Mouse (Mus musculus) midbrain, postnatal 0 days (tissue): ENCODE measurements at regions not wholly inside any gene's neighbourhood (a gene's known extent, or its start where the extent isn't known, plus 50 kb on each side); places are given as distances from the start of the nearest gene placed in this dataset.

Source experiments
- ATAC-seq: fragments of 200-750 bp; cut with Nextera tagmentation; 2 replicates; pipeline ENCODE4 v1.8.0; 2017; ENCODE audit warnings: moderate number of reproducible peaks, mild to moderate bottlenecking, moderate TSS enrichment, moderate library complexity; ENCODE audit not compliant: low FRiP score
- DNase-seq: peaks from one replicate; pipeline ENCODE4 v3.0.0-alpha.2; 2015; ENCODE audit warnings: low spot score
- H3K27ac ChIP-seq: fragments of 300-500 bp; sonication (generic); 2 replicates; pipeline ENCODE4 v1.5.1; 2014; ENCODE audit warnings: low read depth, mild to moderate bottlenecking, low read length, mixed read lengths
- H3K27me3 ChIP-seq: fragments of 300-500 bp; sonication (generic); 2 replicates; pipeline ENCODE4 v1.6.1; 2014; ENCODE audit warnings: low read length, control low read depth, mixed read lengths; ENCODE audit not compliant: insufficient read depth
- H3K36me3 ChIP-seq: fragments of 300-500 bp; sonication (generic); 2 replicates; pipeline ENCODE4 v1.6.1; 2014; ENCODE audit warnings: low read length, control low read depth, mixed read lengths; ENCODE audit not compliant: insufficient read depth
- H3K4me1 ChIP-seq: fragments of 300-500 bp; sonication (generic); 2 replicates; pipeline ENCODE4 v1.6.1; 2014; ENCODE audit warnings: mild to moderate bottlenecking, control low read depth, antibody characterized with exemption, low read length, mixed read lengths; ENCODE audit not compliant: insufficient read depth
- H3K4me2 ChIP-seq: fragments of 300-500 bp; sonication (generic); 2 replicates; pipeline ENCODE4 v1.6.1; 2014; ENCODE audit warnings: low read depth, mild to moderate bottlenecking, low read length, mixed read lengths; ENCODE audit not compliant: poor library complexity, severe bottlenecking
- H3K4me3 ChIP-seq: fragments of 300-500 bp; sonication (generic); 2 replicates; pipeline ENCODE4 v1.5.1; 2014; ENCODE audit warnings: low read depth, mild to moderate bottlenecking, low read length, moderate library complexity
- H3K9ac ChIP-seq: fragments of 300-500 bp; sonication (generic); replicated peaks from 2 replicates; pipeline ENCODE4 v1.6.1; 2014; ENCODE audit warnings: mild to moderate bottlenecking, low read length, moderate library complexity, mixed read lengths; ENCODE audit not compliant: poor library complexity, severe bottlenecking
- H3K9me3 ChIP-seq: fragments of 300-500 bp; sonication (generic); 2 replicates; pipeline ENCODE4 v1.6.1; 2016; ENCODE audit warnings: low read length, control low read depth
- CTCF ChIP-seq: IDR thresholded peaks from 2 replicates; pipeline ENCODE4 v1.5.1; 2016; ENCODE audit warnings: antibody characterized with exemption, mild to moderate bottlenecking
- WGBS: fragments of 180-500 bp; shearing (Covaris S2); extraction: QIAGEN DNeasy Blood & Tissue Kit; methylation state at CpG from one replicate; pipeline ENCODE4 v1.1.7; 2014; 5-methylcytosine and 5-hydroxymethylcytosine counted together

GRCm38 (mm10) chr16:24166496-24166895 lies 177.8 kb upstream of the Bcl6 start:
- no peaks in the 10 kb centered on the region for H3K9me3 ChIP-seq
- H3K36me3 ChIP-seq, result no peaks in the 10 kb centered on the region
- no peak for DNase-seq
- TF ChIP-seq CTCF, result no peak
- no peak overlapping the region for H3K4me2 ChIP-seq
- H3K4me3 ChIP-seq, result no peak overlapping the region
- H3K9ac ChIP-seq, result no peak overlapping the region
- no peak overlapping the region for H3K27ac ChIP-seq
- ATAC-seq, result no peak
- no peaks in the 10 kb centered on the region for H3K27me3 ChIP-seq
- H3K4me1 ChIP-seq, result no peaks in the 10 kb centered on the region

- 69% methylated on average over 11 of the region's 11 CpGs for WGBS
- ATAC-seq, result no peak
Observed at GRCm38 (mm10) chr16:24165461-24166081, 176.9 kb upstream of the Bcl6 start.

DNA sequence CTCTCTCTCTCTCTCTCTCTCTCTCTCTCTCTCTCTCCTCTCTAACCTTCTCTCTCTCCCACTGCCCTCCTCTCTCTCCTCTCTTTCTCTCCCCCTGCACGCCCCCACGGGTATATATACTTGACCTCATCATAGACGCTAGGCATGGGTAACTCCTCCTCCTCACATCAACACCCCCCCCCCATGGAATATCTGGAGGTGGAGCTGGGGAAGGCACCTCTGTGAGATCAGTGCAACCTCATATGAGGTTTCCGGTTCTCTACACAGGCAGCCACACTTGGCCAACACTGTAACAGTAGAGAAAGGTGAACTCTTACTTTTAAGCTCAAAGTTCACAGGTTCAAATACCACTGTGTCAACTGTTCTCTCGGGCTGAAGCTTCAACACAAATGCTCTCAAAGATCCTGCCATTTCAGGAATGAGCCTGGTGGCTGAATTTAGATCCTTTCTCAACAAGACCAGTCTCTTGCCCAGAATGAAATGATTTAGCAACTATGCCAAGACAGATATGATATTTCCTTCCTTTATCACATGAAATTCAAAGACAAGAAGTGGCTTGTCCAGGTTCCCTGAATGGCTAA lies 172.1 kb upstream of the Bcl6 start:
- DNase-seq (no peak), ATAC-seq (no peak)
- WGBS, result 91% methylated on average over 5 of the region's 5 CpGs
- no peaks in the 10 kb centered on the region for H3K27me3 ChIP-seq
- H3K9me3 ChIP-seq, result no peaks in the 10 kb centered on the region
- TF ChIP-seq CTCF, result no peak
- no peak overlapping the region for H3K4me2 ChIP-seq
- no peaks in the 10 kb centered on the region for H3K36me3 ChIP-seq
- H3K9ac ChIP-seq, result no peak overlapping the region
- H3K4me1 ChIP-seq, result no peaks in the 10 kb centered on the region
- H3K4me3 ChIP-seq, result no peak overlapping the region
- H3K27ac ChIP-seq, result no peak overlapping the region

More at GRCm38 (mm10) chr16:24165461-24166081, 176.9 kb upstream of the Bcl6 start:
- Histone ChIP-seq H3K27me3 (no peaks in the 10 kb centered on the region), H3K4me3 (no peak overlapping the region), H3K9me3 (no peaks in the 10 kb centered on the region), H3K9ac (no peak overlapping the region), H3K27ac (no peak overlapping the region), H3K36me3 (no peaks in the 10 kb centered on the region), H3K4me2 (no peak overlapping the region), H3K4me1 (no peaks in the 10 kb centered on the region)
- DNase-seq, result no peak
- TF ChIP-seq CTCF, result no peak

- no peak overlapping the region for H3K4me3 ChIP-seq
- TF ChIP-seq CTCF, result no peak
- H3K9ac ChIP-seq, result no peak overlapping the region
- 84% methylated on average over 2 of the region's 2 CpGs for WGBS
- H3K27me3 ChIP-seq, result no peaks in the 10 kb centered on the region
- H3K9me3 ChIP-seq, result no peaks in the 10 kb centered on the region
- H3K36me3 ChIP-seq, result no peaks in the 10 kb centered on the region
- DNase-seq (no peak), ATAC-seq (no peak)
- no peaks in the 10 kb centered on the region for H3K4me1 ChIP-seq
- H3K4me2 ChIP-seq, result no peak overlapping the region
- no peak overlapping the region for H3K27ac ChIP-seq
Observed at GRCm38 (mm10) chr16:24159336-24159735, 170.7 kb upstream of the Bcl6 start.

DNA sequence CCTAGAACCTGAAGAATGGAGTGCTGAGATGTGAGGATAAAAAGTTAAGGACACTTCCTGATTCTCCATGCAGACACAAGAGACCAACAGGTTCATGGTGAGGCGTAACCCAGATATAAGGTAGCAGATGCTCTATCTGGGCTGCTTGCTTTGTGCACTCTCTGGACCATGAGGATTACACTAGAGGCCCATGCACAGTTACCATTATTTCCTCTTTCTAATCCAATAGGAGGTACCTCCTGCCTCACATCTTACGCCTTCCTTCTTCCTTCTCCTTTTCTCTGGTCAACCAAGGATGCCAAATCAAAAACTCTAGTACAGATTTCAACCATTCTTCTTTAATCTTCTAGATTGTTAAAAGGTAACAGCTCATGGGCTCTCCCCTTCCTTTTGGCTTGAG lies 169.1 kb upstream of the Bcl6 start:
- Histone ChIP-seq H3K27me3 (no peaks in the 10 kb centered on the region), H3K36me3 (no peaks in the 10 kb centered on the region), H3K9ac (no peak overlapping the region), H3K4me3 (no peak overlapping the region), H3K27ac (no peak overlapping the region), H3K4me2 (no peak overlapping the region), H3K4me1 (no peaks in the 10 kb centered on the region), H3K9me3 (no peaks in the 10 kb centered on the region)
- 96% methylated on average over 2 of the region's 2 CpGs for WGBS
- DNase-seq (no peak), ATAC-seq (no peak)
- no peak for TF ChIP-seq CTCF

GRCm38 (mm10) chr16:24156729-24157430 lies 168.2 kb upstream of the Bcl6 start:
- Histone ChIP-seq H3K36me3 (no peaks in the 10 kb centered on the region), H3K4me1 (no peaks in the 10 kb centered on the region), H3K9me3 (no peaks in the 10 kb centered on the region), H3K9ac (no peak overlapping the region), H3K27me3 (no peaks in the 10 kb centered on the region), H3K4me2 (no peak overlapping the region), H3K27ac (no peak overlapping the region), H3K4me3 (no peak overlapping the region)
- DNase-seq (peak; percentile 72), ATAC-seq (no peak)
- WGBS, result 76% methylated on average over 6 of the region's 6 CpGs
- no peak for TF ChIP-seq CTCF
